Mouse (Mus musculus): Measurements from ENCODE around the gene Dnase2a. TPM values are rescaled to one million over a fixed set of nuclear protein-coding genes. Genes with fewer than 3 reads are reported as not detected.
"Not testable (repeated sequence)": the region's sequence is repeated elsewhere in the genome, so short reads cannot be mapped to it uniquely, and the experiment has no call there.

Dnase2a gene
- polyA plus RNA-seq, 1 experiment: 23.8 TPM

DNA sequence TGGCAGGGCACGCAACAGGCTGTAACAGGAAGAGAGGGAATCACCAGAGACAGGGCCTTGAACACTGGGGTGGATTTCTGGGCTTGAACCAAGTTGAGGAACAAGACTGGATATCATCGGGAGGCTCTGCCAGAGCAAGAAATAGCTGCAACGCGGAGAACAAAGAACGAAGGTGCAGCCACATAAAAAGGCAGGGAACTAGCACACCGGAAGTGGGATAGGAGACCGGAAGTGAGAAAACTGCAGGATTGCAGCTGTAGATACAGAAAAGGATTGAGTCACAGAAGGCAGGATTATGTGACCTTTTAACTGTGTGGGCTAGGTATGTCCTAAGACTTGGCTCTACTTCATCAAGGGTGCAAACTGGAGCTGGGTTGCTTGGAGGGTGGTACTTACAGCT lies 4.0 kb upstream of the Dnase2a start:
- Histone ChIP-seq H3K27me3 (ENCODE audit: control insufficient read depth, insufficient read depth, low read length) (no peaks in the 10 kb centered on the region), H3K36me3 (ENCODE audit: control insufficient read depth, insufficient read depth, low read length) (no peaks in the 10 kb centered on the region), H3K4me1 (replicated peaks; ENCODE audit: control insufficient read depth, insufficient read depth, low read length) (peaks cover 23% of the 10 kb centered on the region), H3K4me3 (ENCODE audit: control insufficient read depth, insufficient read depth, low read length) (no peak overlapping the region), H3K27ac (ENCODE audit: control insufficient read depth, insufficient read depth, low read length) (no peak overlapping the region)
- WGBS: 69% methylated on average over 7 of the region's 7 CpGs
- TF ChIP-seq CTCF (IDR thresholded peaks at IDR 0.05; ENCODE audit: borderline replicate concordance, control insufficient read depth, extremely low read depth, insufficient read depth, low read length, poor library complexity): no peak
- no peak for TF ChIP-seq POLR2A (IDR thresholded peaks at IDR 0.05; ENCODE audit: control insufficient read depth, extremely low read depth, insufficient read depth, low read length, poor library complexity)
- DNase-seq: no peak

DNA sequence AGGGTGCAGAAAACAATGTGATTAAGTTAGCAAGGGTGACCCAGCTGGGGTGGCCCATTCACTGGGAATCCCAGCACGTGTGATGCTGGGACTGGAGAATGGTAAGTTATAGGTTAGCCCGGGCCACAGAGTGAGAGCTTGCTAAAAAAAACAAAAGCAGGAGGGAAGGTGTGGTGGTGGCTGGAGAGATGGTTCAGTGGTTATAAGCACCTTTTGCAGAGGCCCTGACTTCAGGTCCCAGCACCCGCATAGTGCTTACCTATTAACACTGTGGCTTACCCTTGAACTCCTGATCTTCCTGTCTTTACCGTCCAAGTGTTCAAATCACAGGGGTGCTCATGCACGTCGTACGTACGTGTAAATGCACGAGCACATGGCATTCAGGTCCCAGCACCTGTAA lies 1.3 kb upstream of the Dnase2a start:
- H3K27me3 ChIP-seq (ENCODE audit: control insufficient read depth, insufficient read depth, low read length): no peaks in the 10 kb centered on the region
- H3K4me1 ChIP-seq (replicated peaks; ENCODE audit: control insufficient read depth, insufficient read depth, low read length): peaks cover 24% of the 10 kb centered on the region
- 97% methylated on average over 9 of the region's 9 CpGs for WGBS
- DNase-seq: no peak
- no peak overlapping the region for H3K27ac ChIP-seq (ENCODE audit: control insufficient read depth, insufficient read depth, low read length)
- H3K36me3 ChIP-seq (ENCODE audit: control insufficient read depth, insufficient read depth, low read length): no peaks in the 10 kb centered on the region
- TF ChIP-seq CTCF (IDR thresholded peaks at IDR 0.05; ENCODE audit: borderline replicate concordance, control insufficient read depth, extremely low read depth, insufficient read depth, low read length, poor library complexity) (no peak), POLR2A (IDR thresholded peaks at IDR 0.05; ENCODE audit: control insufficient read depth, extremely low read depth, insufficient read depth, low read length, poor library complexity) (no peak)
- no peak overlapping the region for H3K4me3 ChIP-seq (ENCODE audit: control insufficient read depth, insufficient read depth, low read length)

DNA sequence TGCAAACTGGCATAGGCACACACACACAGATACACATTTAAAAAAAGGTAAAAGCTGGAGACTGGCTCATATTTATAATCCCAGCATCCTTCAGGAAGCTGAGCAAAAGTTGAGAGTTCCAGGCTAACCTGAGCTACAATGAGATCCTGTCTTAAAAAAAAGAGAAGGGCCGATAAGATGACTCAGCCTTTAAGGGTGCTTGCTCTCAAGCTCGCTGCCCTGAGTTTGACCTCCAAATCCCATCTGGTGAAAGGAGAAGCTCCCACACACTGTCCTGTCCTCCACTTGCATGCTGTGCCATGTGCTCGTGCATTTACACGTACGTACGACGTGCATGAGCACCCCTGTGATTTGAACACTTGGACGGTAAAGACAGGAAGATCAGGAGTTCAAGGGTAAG lies 867 bp upstream of the Dnase2a start:
- Histone ChIP-seq H3K36me3 (ENCODE audit: control insufficient read depth, insufficient read depth, low read length) (no peaks in the 10 kb centered on the region), H3K4me3 (ENCODE audit: control insufficient read depth, insufficient read depth, low read length) (no peak overlapping the region), H3K27me3 (ENCODE audit: control insufficient read depth, insufficient read depth, low read length) (no peaks in the 10 kb centered on the region), H3K4me1 (replicated peaks; ENCODE audit: control insufficient read depth, insufficient read depth, low read length) (peaks cover 23% of the 10 kb centered on the region), H3K27ac (ENCODE audit: control insufficient read depth, insufficient read depth, low read length) (no peak overlapping the region)
- WGBS: 72% methylated on average over 8 of the region's 8 CpGs
- TF ChIP-seq POLR2A (IDR thresholded peaks at IDR 0.05; ENCODE audit: control insufficient read depth, extremely low read depth, insufficient read depth, low read length, poor library complexity) (no peak), CTCF (IDR thresholded peaks at IDR 0.05; ENCODE audit: borderline replicate concordance, control insufficient read depth, extremely low read depth, insufficient read depth, low read length, poor library complexity) (no peak)
- DNase-seq: no peak

DNA sequence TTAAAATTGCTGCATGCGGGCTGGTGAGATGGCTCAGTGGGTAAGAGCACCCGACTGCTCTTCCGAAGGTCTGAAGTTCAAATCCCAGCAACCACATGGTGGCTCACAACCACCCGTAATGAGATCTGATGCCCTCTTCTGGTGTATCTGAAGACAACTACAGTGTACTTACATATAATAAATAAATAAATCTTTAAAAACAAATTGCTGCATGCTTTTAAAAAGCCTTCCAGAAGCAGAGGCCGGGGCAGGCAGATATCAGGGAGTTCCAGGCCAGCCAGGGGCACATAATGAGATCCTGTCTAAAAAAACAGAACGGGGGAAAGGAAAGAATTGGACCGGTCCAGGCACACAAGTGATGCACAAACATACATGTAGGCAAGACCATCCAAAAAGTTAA lies 381 bp upstream of the Dnase2a start:
- H3K4me3 ChIP-seq (ENCODE audit: control insufficient read depth, insufficient read depth, low read length); DNase-seq; H3K36me3 ChIP-seq (ENCODE audit: control insufficient read depth, insufficient read depth, low read length); H3K27me3 ChIP-seq (ENCODE audit: control insufficient read depth, insufficient read depth, low read length); H3K27ac ChIP-seq (ENCODE audit: control insufficient read depth, insufficient read depth, low read length): not testable (repeated sequence)
- WGBS: 18% methylated on average over 7 of the region's 7 CpGs
- H3K4me1 ChIP-seq (replicated peaks; ENCODE audit: control insufficient read depth, insufficient read depth, low read length): peaks cover 25% of the 10 kb centered on the region

DNA sequence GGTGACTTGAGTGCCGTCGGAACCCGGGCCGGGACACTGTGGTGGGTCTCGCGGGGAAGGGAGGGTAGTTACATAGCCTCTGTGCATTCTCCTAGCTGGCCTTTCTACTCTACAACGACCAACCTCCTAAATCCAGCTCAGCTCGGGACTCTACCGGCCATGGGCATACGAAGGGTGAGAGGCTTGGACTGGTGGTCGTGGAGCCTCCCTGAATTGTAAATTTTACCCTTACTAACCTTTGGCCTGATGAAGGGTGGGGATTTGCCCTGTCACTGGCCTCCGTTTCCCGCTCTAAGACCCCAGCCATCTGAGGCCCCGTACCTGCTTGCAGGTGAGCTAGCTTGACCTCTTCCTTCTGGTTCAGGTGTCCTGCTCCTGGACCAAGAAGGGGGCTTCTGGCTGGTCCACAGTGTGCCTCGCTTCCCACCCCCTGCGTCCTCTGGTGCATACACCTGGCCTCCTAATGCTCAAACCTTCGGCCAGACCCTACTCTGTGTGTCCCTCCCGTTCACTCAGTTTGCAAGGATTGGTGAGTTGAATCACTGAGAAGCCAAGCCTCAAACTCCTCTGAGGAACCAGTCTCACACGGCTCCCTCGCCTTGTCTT lies 905 bp downstream of the Dnase2a start:
- no peak for TF ChIP-seq CTCF (IDR thresholded peaks at IDR 0.05; ENCODE audit: borderline replicate concordance, control insufficient read depth, extremely low read depth, insufficient read depth, low read length, poor library complexity)
- no peak for TF ChIP-seq POLR2A (IDR thresholded peaks at IDR 0.05; ENCODE audit: control insufficient read depth, extremely low read depth, insufficient read depth, low read length, poor library complexity)
- Histone ChIP-seq H3K27me3 (ENCODE audit: control insufficient read depth, insufficient read depth, low read length) (no peaks in the 10 kb centered on the region), H3K36me3 (ENCODE audit: control insufficient read depth, insufficient read depth, low read length) (no peaks in the 10 kb centered on the region), H3K4me3 (ENCODE audit: control insufficient read depth, insufficient read depth, low read length) (peak overlapping the region; percentile 33), H3K27ac (ENCODE audit: control insufficient read depth, insufficient read depth, low read length) (no peak overlapping the region), H3K4me1 (replicated peaks; ENCODE audit: control insufficient read depth, insufficient read depth, low read length) (peaks cover 23% of the 10 kb centered on the region)
- DNase-seq: no peak
- 53% methylated on average over 20 of the region's 20 CpGs for WGBS

- no peak overlapping the region for H3K4me3 ChIP-seq (ENCODE audit: control insufficient read depth, insufficient read depth, low read length)
- WGBS: 85% methylated on average over 5 of the region's 5 CpGs
- no peak for DNase-seq
- no peak for TF ChIP-seq POLR2A (IDR thresholded peaks at IDR 0.05; ENCODE audit: control insufficient read depth, extremely low read depth, insufficient read depth, low read length, poor library complexity)
- no peak for TF ChIP-seq CTCF (IDR thresholded peaks at IDR 0.05; ENCODE audit: borderline replicate concordance, control insufficient read depth, extremely low read depth, insufficient read depth, low read length, poor library complexity)
- peaks cover 19% of the 10 kb centered on the region for H3K4me1 ChIP-seq (replicated peaks; ENCODE audit: control insufficient read depth, insufficient read depth, low read length)
- H3K27me3 ChIP-seq (ENCODE audit: control insufficient read depth, insufficient read depth, low read length): no peaks in the 10 kb centered on the region
- H3K27ac ChIP-seq (ENCODE audit: control insufficient read depth, insufficient read depth, low read length): no peak overlapping the region
- no peaks in the 10 kb centered on the region for H3K36me3 ChIP-seq (ENCODE audit: control insufficient read depth, insufficient read depth, low read length)
Measured at GRCm38 (mm10) chr8:84909949-84910348, 1.6 kb downstream of the Dnase2a start.

GRCm38 (mm10) chr8:84910551-84910950 lies 2.2 kb downstream of the Dnase2a start:
- DNase-seq: no peak
- H3K36me3 ChIP-seq (ENCODE audit: control insufficient read depth, insufficient read depth, low read length): no peaks in the 10 kb centered on the region
- TF ChIP-seq CTCF (IDR thresholded peaks at IDR 0.05; ENCODE audit: borderline replicate concordance, control insufficient read depth, extremely low read depth, insufficient read depth, low read length, poor library complexity): no peak
- no peak for TF ChIP-seq POLR2A (IDR thresholded peaks at IDR 0.05; ENCODE audit: control insufficient read depth, extremely low read depth, insufficient read depth, low read length, poor library complexity)
- no peaks in the 10 kb centered on the region for H3K27me3 ChIP-seq (ENCODE audit: control insufficient read depth, insufficient read depth, low read length)
- 94% methylated on average over 6 of the region's 6 CpGs for WGBS
- H3K4me1 ChIP-seq (replicated peaks; ENCODE audit: control insufficient read depth, insufficient read depth, low read length): peaks cover 19% of the 10 kb centered on the region
- H3K4me3 ChIP-seq (ENCODE audit: control insufficient read depth, insufficient read depth, low read length): no peak overlapping the region
- no peak overlapping the region for H3K27ac ChIP-seq (ENCODE audit: control insufficient read depth, insufficient read depth, low read length)
